Mouse (Mus musculus) gastrocnemius, postnatal 14 days (tissue): Measurements from ENCODE around the gene Ear6. TPM values are rescaled to one million over a fixed set of nuclear protein-coding genes. Genes with fewer than 3 reads are reported as not detected.
A peak's percentile ranks its signal among the peaks of the same experiment; 100 is the strongest.
"Not testable (repeated sequence)": the region's sequence is repeated elsewhere in the genome, so short reads cannot be mapped to it uniquely, and the experiment has no call there.

Source experiments
- DNase-seq: peaks from one replicate; pipeline ENCODE4 v3.0.0; 2021; ENCODE audit warnings: mixed read lengths
- intact Hi-C: fragments of 180-260 bp; cut with DNase I; formaldehyde crosslinking; loops from one replicate; pipeline ENCODE4 v1.15.1; 2025; ENCODE audit warnings: low total_unique reads
- long read RNA-seq, 2 experiments: library from polyadenylated mRNA; stranded (forward); transcript quantifications; one replicate each; pipeline ENCODE4 v2.0.0; 2021
- total RNA-seq, 2 experiments: library from RNA; stranded (reverse); gene quantifications; 2 replicates each; pipeline ENCODE4 v1.2.3; 2021

Ear6 gene
- not detected for total RNA-seq
- long read RNA-seq, experiment 1: 0 reads
- long read RNA-seq, experiment 2: 0 reads

- intact Hi-C loops: no loop called here
- DNase-seq: no peak
These were observed at the start of gene Ear6 for GRCm38 (mm10) chr14:51853399-51853798. Gene Ear6, plus strand, starts transcription at chr14:51853699.

- intact Hi-C loops: no loop called here
- DNase-seq: no peak
These were observed 26.9 kb upstream of the Ear6 start for GRCm38 (mm10) chr14:51826625-51827024.

- DNase-seq, intact Hi-C loops: not testable (repeated sequence)
These were observed 25.7 kb upstream of the Ear6 start for GRCm38 (mm10) chr14:51827842-51828241.

- DNase-seq: no peak
- intact Hi-C loops: no loop called here
These were observed 24.3 kb upstream of the Ear6 start for GRCm38 (mm10) chr14:51829188-51829587.

- intact Hi-C loops: not testable (repeated sequence)
These were observed 15.0 kb upstream of the Ear6 start for GRCm38 (mm10) chr14:51838480-51838879.

GRCm38 (mm10) chr14:51842250-51842649 lies 11.2 kb upstream of the Ear6 start:
- DNase-seq: no peak
- intact Hi-C loops: no loop called here

More at GRCm38 (mm10) chr14:51838480-51838879, 15.0 kb upstream of the Ear6 start:
- not testable (repeated sequence) for DNase-seq

GRCm38 (mm10) chr14:51842781-51843180 lies 10.7 kb upstream of the Ear6 start:
- DNase-seq: no peak
- intact Hi-C loops: no loop called here

- intact Hi-C loops: no loop called here
- DNase-seq: no peak
These were observed 9.6 kb upstream of the Ear6 start for GRCm38 (mm10) chr14:51843882-51844281.

GRCm38 (mm10) chr14:51846566-51846965 lies 6.9 kb upstream of the Ear6 start:
- DNase-seq: no peak
- intact Hi-C loops: no loop called here

- DNase-seq, intact Hi-C loops: not testable (repeated sequence)
These were observed 2.5 kb upstream of the Ear6 start for GRCm38 (mm10) chr14:51851006-51851405.

GRCm38 (mm10) chr14:51855280-51855679 lies 1.8 kb downstream of the Ear6 start:
- intact Hi-C loops, DNase-seq: not testable (repeated sequence)

- intact Hi-C loops, DNase-seq: not testable (repeated sequence)
These were observed 10.1 kb downstream of the Ear6 start for GRCm38 (mm10) chr14:51863603-51864002.

GRCm38 (mm10) chr14:51870756-51871155 lies 17.3 kb downstream of the Ear6 start:
- DNase-seq: no peak
- intact Hi-C loops: no loop called here

GRCm38 (mm10) chr14:51871741-51872140 lies 18.2 kb downstream of the Ear6 start:
- intact Hi-C loops: no loop called here
- DNase-seq: no peak

GRCm38 (mm10) chr14:51877517-51877916 lies 24.0 kb downstream of the Ear6 start:
- DNase-seq: no peak
- intact Hi-C loops: no loop called here

- intact Hi-C loops: no loop called here
- DNase-seq: peak; percentile 55
These were observed 30.1 kb downstream of the Ear6 start for GRCm38 (mm10) chr14:51883527-51884030.

- intact Hi-C loops: no loop called here
- DNase-seq: no peak
These were observed 30.6 kb downstream of the Ear6 start for GRCm38 (mm10) chr14:51884031-51884544.

GRCm38 (mm10) chr14:51884598-51885331 lies 31.3 kb downstream of the Ear6 start, which contains the start of gene Mettl17:
Gene Mettl17, plus strand, starts transcription at chr14:51884842.
- DNase-seq: peak; percentile 96
- intact Hi-C loops: no loop called here

GRCm38 (mm10) chr14:51886051-51886450 lies 32.6 kb downstream of the Ear6 start:
- intact Hi-C loops: no loop called here
- DNase-seq: no peak

- intact Hi-C loops: loop anchor here (5.0 to 10.0 kb wide), 2 partner anchors 107 to 205 kb away; no protein-coding TSS in a partner anchor
- no peak for DNase-seq
These were observed 36.3 kb downstream of the Ear6 start for GRCm38 (mm10) chr14:51889833-51890232.
